Mouse (Mus musculus): ENCODE measurements around the gene Myom1.

Myom1 gene

GRCm38 (mm10) chr17:71144322-71145116 lies 142.1 kb downstream of the Myom1 start:
- no peak for DNase-seq

- DNase-seq: no peak
These were observed 143.0 kb downstream of the Myom1 start for GRCm38 (mm10) chr17:71145248-71145961.

- DNase-seq: no peak
These were observed 150.9 kb downstream of the Myom1 start for GRCm38 (mm10) chr17:71153356-71153755.

- DNase-seq: no peak
These were observed 152.8 kb downstream of the Myom1 start for GRCm38 (mm10) chr17:71155271-71155670.

GRCm38 (mm10) chr17:71159152-71159567 lies 156.7 kb downstream of the Myom1 start:
- DNase-seq: no peak

- DNase-seq: no peak
These were observed 157.3 kb downstream of the Myom1 start for GRCm38 (mm10) chr17:71159720-71160119.

GRCm38 (mm10) chr17:71160244-71160995 lies 158.0 kb downstream of the Myom1 start:
- no peak for DNase-seq

- DNase-seq: no peak
These were observed 162.6 kb downstream of the Myom1 start for GRCm38 (mm10) chr17:71164991-71165390.

GRCm38 (mm10) chr17:71168205-71168815 lies 165.9 kb downstream of the Myom1 start:
- no peak for DNase-seq

- no peak for DNase-seq
These were observed 166.4 kb downstream of the Myom1 start for GRCm38 (mm10) chr17:71168846-71169245.

- no peak for DNase-seq
These were observed 167.2 kb downstream of the Myom1 start for GRCm38 (mm10) chr17:71169639-71170038.

- DNase-seq: no peak
These were observed 168.7 kb downstream of the Myom1 start for GRCm38 (mm10) chr17:71171161-71171560.

Data from right cerebral cortex, postnatal 4 days (tissue).